Mouse (Mus musculus) forebrain, postnatal 0 days (tissue): Measurements from ENCODE around the gene Cdca4. TPM values are rescaled to one million over a fixed set of nuclear protein-coding genes. Genes with fewer than 3 reads are reported as not detected.

Source experiments
- ATAC-seq: fragments of 200-750 bp; cut with Nextera tagmentation; 2 replicates; pipeline ENCODE4 v1.8.0; 2017; ENCODE audit warnings: mild to moderate bottlenecking, moderate library complexity
- DNase-seq: peaks from one replicate; pipeline ENCODE4 v3.0.0-alpha.2; 2015
- H3K27ac ChIP-seq: fragments of 300-500 bp; sonication (generic); 2 replicates; pipeline ENCODE4 v1.5.1; 2014; ENCODE audit warnings: low read depth, mild to moderate bottlenecking, antibody characterized with exemption, low read length, moderate library complexity, mixed read lengths
- H3K27me3 ChIP-seq: fragments of 300-500 bp; sonication (generic); 2 replicates; pipeline ENCODE4 v1.6.1; 2014; ENCODE audit warnings: mild to moderate bottlenecking, low read length, mixed read lengths; ENCODE audit not compliant: insufficient read depth
- H3K36me3 ChIP-seq: fragments of 300-500 bp; sonication (generic); 2 replicates; pipeline ENCODE4 v1.6.1; 2014; ENCODE audit warnings: mild to moderate bottlenecking, moderate library complexity; ENCODE audit not compliant: insufficient read depth
- H3K4me1 ChIP-seq: fragments of 300-500 bp; sonication (generic); 2 replicates; pipeline ENCODE4 v1.6.1; 2014; ENCODE audit warnings: antibody characterized with exemption; ENCODE audit not compliant: insufficient read depth
- H3K4me2 ChIP-seq: fragments of 300-500 bp; sonication (generic); 2 replicates; pipeline ENCODE4 v1.6.1; 2014; ENCODE audit warnings: low read depth, mild to moderate bottlenecking, moderate library complexity
- H3K4me3 ChIP-seq: fragments of 300-500 bp; sonication (generic); 2 replicates; pipeline ENCODE4 v1.5.1; 2014; ENCODE audit warnings: low read depth, low read length, mixed read lengths
- H3K9ac ChIP-seq: fragments of 300-500 bp; sonication (generic); 2 replicates; pipeline ENCODE4 v1.6.1; 2014; ENCODE audit warnings: mild to moderate bottlenecking
- H3K9me3 ChIP-seq: fragments of 300-500 bp; sonication (generic); 2 replicates; pipeline ENCODE4 v1.6.1; 2016; ENCODE audit warnings: low read length
- CTCF ChIP-seq: sonication (generic); IDR thresholded peaks from 2 replicates; pipeline ENCODE4 v1.5.1; 2016; ENCODE audit warnings: antibody characterized with exemption, control low read depth, low read depth
- WGBS: fragments of 180-500 bp; shearing (Covaris S2); extraction: QIAGEN DNeasy Blood & Tissue Kit; methylation state at CpG from one replicate; pipeline ENCODE4 v1.1.7; 2014; 5-methylcytosine and 5-hydroxymethylcytosine counted together
- polyA plus RNA-seq: library from polyadenylated mRNA; unstranded; fragments of >200 nt; fragmentation: Nextera tagmentation; extraction: Ambion mirVana; gene quantifications from 2 replicates; pipeline ENCODE4 v1.2.1, GENCODE M21; 2015
- total RNA-seq: library from RNA; depleted of rRNA; stranded (reverse); fragments of >200 nt; gene quantifications from 2 replicates; pipeline ENCODE4 v1.2.3, GENCODE M21; 2014

Cdca4 gene
- total and polyA plus RNA-seq, 2 experiments from 2014 or later = 29.7 to 31.3 TPM

DNA sequence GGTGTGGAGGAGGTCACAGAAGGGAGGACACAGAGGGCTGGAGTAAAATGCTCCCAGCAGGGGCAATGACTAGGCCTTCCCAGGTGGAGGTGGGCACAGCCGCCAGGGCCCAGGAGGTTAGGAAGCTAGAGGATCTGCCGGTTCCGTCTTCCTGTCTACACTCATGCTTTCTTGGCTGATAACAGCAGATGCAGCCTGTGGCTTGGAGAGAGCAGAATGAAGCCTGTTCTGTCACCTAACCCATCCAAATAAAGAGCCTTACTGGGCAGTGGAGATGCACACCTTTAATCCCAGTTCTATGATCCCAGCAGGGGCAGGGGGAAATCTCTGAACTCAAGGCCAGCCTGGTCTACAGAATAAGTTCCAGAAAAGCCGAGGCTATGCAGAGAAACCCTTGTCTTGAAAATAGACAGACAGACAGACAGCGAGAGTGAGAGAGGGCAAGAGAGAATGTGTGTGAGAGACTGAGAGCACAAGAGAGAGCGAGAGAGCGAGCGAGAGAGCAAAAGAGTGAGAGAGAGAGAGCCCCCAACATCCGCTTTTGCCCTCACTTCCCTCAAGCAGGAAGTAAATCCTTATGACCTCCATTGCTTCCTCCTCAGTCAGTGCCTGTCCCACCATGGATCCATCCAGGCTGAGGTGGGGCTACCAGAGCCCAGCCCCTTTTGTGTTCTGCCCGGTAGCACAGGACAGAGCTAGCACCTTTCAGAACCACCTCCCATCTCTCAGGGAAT, 29.8 kb downstream of the Cdca4 start:
- no peak overlapping the region for H3K27ac ChIP-seq
- H3K4me1 ChIP-seq = peaks cover 4% of the 10 kb centered on the region; the same call in 1 of the 2 replicates
- H3K4me2 ChIP-seq = no peak overlapping the region
- no peaks in the 10 kb centered on the region for H3K36me3 ChIP-seq
- no peak overlapping the region for H3K9ac ChIP-seq
- no peak overlapping the region for H3K4me3 ChIP-seq
- no peaks in the 10 kb centered on the region for H3K9me3 ChIP-seq
- 82% methylated on average over 10 of the region's 10 CpGs for WGBS
- TF ChIP-seq CTCF = no peak
- no peaks in the 10 kb centered on the region; the same call in none of the 2 replicates for H3K27me3 ChIP-seq
- ATAC-seq (no peak), DNase-seq (no peak)

DNA sequence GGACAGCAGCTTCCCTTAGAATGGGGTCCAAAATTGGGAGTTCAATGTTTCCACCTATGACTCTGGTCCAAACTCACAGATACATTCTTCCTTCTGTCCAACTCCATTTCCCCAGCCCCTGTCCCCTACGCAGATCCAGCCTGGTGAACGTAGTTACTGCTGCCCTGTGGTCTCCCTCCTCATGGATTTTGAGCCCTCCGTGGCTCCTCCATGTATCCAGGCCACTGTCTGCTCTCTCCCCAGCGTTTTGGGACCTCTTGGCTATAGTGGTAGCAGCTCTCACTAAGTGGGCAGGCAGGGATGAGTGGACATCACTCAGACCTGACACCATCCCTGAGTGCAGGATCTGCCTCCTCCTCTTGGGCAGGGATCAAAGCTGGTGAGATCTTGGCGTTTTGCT, 30.5 kb downstream of the Cdca4 start:
- no peak overlapping the region for H3K4me2 ChIP-seq
- H3K27me3 ChIP-seq = no peaks in the 10 kb centered on the region; the same call in none of the 2 replicates
- no peak overlapping the region for H3K4me3 ChIP-seq
- no peak overlapping the region for H3K9ac ChIP-seq
- TF ChIP-seq CTCF = no peak
- DNase-seq (no peak), ATAC-seq (no peak)
- peaks cover 4% of the 10 kb centered on the region; the same call in 1 of the 2 replicates for H3K4me1 ChIP-seq
- no peaks in the 10 kb centered on the region for H3K36me3 ChIP-seq
- H3K9me3 ChIP-seq = no peaks in the 10 kb centered on the region
- no peak overlapping the region for H3K27ac ChIP-seq
- WGBS = 65% methylated on average over 5 of the region's 5 CpGs

DNA sequence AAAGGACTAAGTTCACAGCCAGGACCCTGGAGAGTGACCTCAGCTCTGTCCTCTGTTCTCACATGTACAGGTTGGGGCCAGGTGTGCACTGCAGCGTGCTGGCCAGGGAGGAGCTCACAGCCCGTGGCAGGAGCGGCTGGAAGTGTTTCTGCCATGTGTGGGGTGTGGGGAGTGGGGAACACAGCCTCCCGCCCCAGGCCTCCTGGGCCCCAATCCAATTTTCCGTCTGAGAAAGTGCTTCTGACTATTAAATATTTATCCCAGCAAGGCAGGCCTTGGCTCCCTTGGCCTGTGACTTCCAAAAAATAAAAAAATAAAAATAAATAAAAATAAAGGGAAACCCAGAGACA, 30.9 kb downstream of the Cdca4 start:
- no peak overlapping the region for H3K27ac ChIP-seq
- H3K4me3 ChIP-seq = no peak overlapping the region
- TF ChIP-seq CTCF = no peak
- no peak for ATAC-seq
- 28% methylated on average over 5 of the region's 5 CpGs for WGBS
- H3K36me3 ChIP-seq = no peaks in the 10 kb centered on the region
- peaks cover 4% of the 10 kb centered on the region; the same call in 1 of the 2 replicates for H3K4me1 ChIP-seq
- H3K9ac ChIP-seq = no peak overlapping the region
- H3K27me3 ChIP-seq = no peaks in the 10 kb centered on the region; the same call in none of the 2 replicates
- no peak for DNase-seq
- no peak overlapping the region for H3K4me2 ChIP-seq
- no peaks in the 10 kb centered on the region for H3K9me3 ChIP-seq

DNA sequence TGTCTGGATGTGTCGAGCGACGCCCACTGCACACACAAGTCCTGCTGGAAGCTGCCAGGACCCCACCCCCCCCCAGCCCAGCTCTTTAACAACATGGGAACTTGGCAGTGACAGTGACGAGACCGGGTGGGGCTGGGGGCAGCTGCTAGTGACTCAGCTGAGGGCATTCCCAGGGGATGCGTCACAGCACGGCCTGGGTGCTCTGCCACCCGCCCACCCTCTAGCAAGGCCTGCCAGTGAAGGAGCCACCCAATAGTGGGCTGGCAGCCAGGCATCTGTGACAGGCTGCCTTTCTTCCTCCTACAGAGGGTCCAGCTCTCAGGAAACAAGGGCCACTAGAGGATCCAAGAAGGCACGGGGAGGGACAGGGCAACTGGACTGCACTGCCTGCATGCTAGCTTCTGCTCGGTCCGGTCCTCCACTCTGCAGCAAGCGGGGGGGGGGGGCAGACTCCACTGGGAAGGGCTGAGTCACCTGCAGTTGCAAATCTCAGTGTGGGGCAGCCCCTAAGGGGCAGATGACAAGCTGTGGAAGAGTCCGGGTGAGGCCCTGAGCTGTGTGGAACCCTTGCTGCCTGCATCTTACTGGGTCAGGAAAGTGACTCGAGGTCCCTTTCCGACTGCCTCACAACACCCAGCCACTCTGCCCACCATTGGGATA, 31.4 kb downstream of the Cdca4 start:
- Histone ChIP-seq H3K9ac (no peak overlapping the region), H3K4me1 (peaks cover 4% of the 10 kb centered on the region; the same call in 1 of the 2 replicates), H3K27ac (no peak overlapping the region), H3K4me3 (no peak overlapping the region), H3K36me3 (no peaks in the 10 kb centered on the region), H3K27me3 (no peaks in the 10 kb centered on the region; the same call in none of the 2 replicates), H3K4me2 (no peak overlapping the region), H3K9me3 (no peaks in the 10 kb centered on the region)
- peak; percentile 55 for DNase-seq
- TF ChIP-seq CTCF = no peak
- WGBS = 45% methylated on average over 15 of the region's 15 CpGs
- peak; percentile 55 for ATAC-seq

DNA sequence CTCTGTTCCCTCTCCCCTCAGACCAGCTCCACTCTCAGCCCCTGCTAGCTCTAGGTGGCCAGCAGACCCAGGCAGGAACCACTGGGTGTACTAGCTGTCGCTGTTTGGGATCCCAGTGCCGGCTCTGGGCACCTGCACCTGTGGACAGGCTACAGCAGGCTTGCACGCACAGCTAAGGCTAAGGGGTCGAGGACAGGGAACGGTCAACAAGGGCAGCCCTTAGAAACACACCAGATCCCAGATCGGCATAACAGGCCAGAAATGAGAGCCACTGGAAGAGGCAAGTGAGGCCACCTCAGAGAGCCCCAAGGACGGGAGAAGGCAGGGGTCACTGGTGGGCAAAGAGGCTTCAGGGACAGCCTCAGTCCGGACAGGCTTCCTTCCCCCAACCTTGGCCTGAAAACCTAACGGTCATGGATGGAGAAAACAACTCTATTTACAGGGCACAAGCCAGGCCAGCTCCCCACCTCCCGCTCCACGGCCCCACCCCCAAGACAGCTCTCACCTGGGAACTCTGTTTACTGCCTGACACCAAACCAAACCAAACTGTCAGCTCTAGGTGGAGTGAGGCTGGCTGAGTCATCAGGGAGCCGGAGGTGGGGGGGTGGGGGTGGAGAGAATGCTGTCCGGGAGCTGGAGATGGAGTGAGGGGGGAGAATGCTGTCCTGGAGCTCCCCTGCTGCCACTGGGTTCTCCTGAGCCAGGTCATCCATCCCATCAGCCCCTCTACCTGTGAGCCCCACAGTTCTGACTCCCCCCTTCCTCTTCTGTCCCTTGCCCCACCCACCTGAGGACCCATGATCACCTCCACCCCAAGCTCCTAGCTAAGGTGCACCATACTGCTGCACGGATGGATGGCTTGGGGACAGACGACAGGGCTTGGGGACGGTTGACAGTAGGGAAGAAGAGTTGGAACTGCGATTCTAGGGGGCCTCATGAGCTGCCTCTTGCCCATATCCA, 32.4 kb downstream of the Cdca4 start:
- no peak overlapping the region for H3K9ac ChIP-seq

DNA sequence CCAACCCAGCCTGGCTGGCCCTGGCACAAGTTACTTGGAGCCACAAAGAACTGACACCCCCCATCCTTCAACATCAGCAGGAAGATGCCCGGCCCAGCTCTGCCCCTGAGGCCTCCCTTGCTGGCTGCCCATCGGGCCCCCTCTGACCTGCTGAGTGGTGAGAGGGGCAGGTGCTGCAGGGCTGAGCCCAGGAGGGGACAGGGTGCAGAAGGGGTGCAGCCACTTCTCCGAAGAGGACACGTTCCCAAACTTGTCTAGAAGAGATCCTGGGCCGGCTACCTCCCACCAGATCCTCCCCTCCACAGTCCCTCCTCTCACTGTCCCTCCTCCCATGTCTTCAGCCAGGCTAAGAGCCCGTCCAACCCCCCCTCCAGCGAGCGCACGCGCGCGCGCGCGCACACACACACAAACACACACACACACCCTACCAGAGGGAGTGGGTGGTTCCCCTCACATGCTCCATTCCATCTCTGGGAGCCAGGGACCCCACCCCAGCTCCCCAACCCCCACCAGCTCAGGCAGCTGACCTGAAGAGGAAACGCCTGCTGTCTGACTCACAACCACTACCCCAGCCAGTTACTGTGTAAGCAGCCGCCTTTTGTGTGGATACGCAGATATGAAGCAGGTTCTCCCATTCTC, 33.6 kb downstream of the Cdca4 start:
- no peak for DNase-seq
- H3K27me3 ChIP-seq = no peaks in the 10 kb centered on the region; the same call in 1 of the 2 replicates
- H3K27ac ChIP-seq = no peak overlapping the region
- no peaks in the 10 kb centered on the region for H3K36me3 ChIP-seq
- no peak overlapping the region for H3K4me2 ChIP-seq
- 70% methylated on average over 18 of the region's 18 CpGs for WGBS
- no peak for TF ChIP-seq CTCF
- no peak for ATAC-seq
- no peak overlapping the region for H3K4me3 ChIP-seq
- peaks cover 4% of the 10 kb centered on the region; the same call in 1 of the 2 replicates for H3K4me1 ChIP-seq
- no peaks in the 10 kb centered on the region for H3K9me3 ChIP-seq
- H3K9ac ChIP-seq = no peak overlapping the region

More for the DNA sequence above, 32.4 kb downstream of the Cdca4 start:
- no peak overlapping the region for H3K27ac ChIP-seq
- DNase-seq (no peak), ATAC-seq (no peak)
- WGBS = 58% methylated on average over 17 of the region's 17 CpGs
- H3K9me3 ChIP-seq = no peaks in the 10 kb centered on the region
- H3K4me1 ChIP-seq = peaks cover 4% of the 10 kb centered on the region; the same call in 1 of the 2 replicates
- H3K27me3 ChIP-seq = no peaks in the 10 kb centered on the region; the same call in none of the 2 replicates
- no peaks in the 10 kb centered on the region for H3K36me3 ChIP-seq
- H3K4me2 ChIP-seq = no peak overlapping the region
- TF ChIP-seq CTCF = no peak
- H3K4me3 ChIP-seq = no peak overlapping the region
